Mouse (Mus musculus): ENCODE measurements at regions not wholly inside any gene's neighbourhood (a gene's known extent, or its start where the extent isn't known, plus 50 kb on each side); places are given as distances from the start of the nearest gene placed in this dataset.

- no peak for TF ChIP-seq CTCF (IDR thresholded peaks at IDR 0.05; ENCODE audit: low read depth)
- no peak for TF ChIP-seq EP300 (IDR thresholded peaks at IDR 0.05; ENCODE audit: low read depth)
Measured at GRCm38 (mm10) chr2:78539592-78540300, 328.2 kb upstream of the Ube2e3 start.
